21 mouse cellular contexts compared by ENCODE assay signal in the genomic region with DNA sequence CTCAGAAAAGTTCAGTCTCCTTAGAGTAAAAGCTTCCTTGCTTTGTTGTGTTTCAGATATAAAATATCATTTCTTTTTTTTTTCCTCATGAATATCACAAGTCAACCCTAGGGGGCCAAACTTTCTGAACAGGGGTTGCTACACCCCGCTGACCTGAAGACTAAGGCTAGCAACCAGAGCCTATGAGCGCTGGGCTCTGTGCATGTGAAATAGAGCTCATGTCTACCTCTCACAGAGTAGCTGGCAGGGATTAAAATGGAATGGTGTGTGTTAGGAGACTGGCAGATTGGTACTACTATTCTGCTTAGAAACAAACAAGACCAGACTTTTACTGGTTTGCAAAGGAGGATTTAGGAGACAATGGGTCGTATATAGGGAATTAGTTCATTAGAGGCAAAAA.
"Had no signal": no experiment of that assay in that cellular context is flagged by ENCODE, and none has a peak within 500 bp of the region (broad histone marks: within the 10 kb centered on the region; RNA-seq: fewer than 3 reads in every experiment).

No protein-coding gene starts in this region.

- H3K4me3 ChIP-seq: liver, embryonic 13.5 days; liver, embryonic 15.5 days; lung, embryonic 15.5 days; megakaryocyte, embryonic 14.5 days; myocyte; neural tube, embryonic 13.5 days; neural tube, embryonic 15.5 days had no signal

- H3K9ac ChIP-seq: liver, embryonic 13.5 days; liver, embryonic 15.5 days; liver, postnatal 0 days; lung, embryonic 15.5 days; neural tube, embryonic 13.5 days; neural tube, embryonic 15.5 days had no signal

- DNase-seq: liver, embryonic 13.5 days; liver, postnatal 0 days; lung, adult 2 months; lung, postnatal 14 days; lung, postnatal 36 days; retina, postnatal 1 day; right cerebral cortex, adult 18-20 months; right cerebral cortex, postnatal 25 days; right cerebral cortex, postnatal 4 days; spleen, adult 18-20 months; thymus, adult 18-20 months; thymus, postnatal 14 days; thymus, postnatal 36 days had no signal

- H3K4me1 ChIP-seq: liver, embryonic 13.5 days; liver, embryonic 15.5 days; lung, embryonic 15.5 days; neural tube, embryonic 13.5 days; neural tube, embryonic 15.5 days had no signal

- H3K27ac ChIP-seq: liver, embryonic 13.5 days; liver, embryonic 15.5 days; lung, embryonic 15.5 days; macrophage; neural tube, embryonic 13.5 days; neural tube, embryonic 15.5 days had no signal

- H3K4me2 ChIP-seq: liver, embryonic 13.5 days; liver, embryonic 15.5 days; lung, embryonic 15.5 days; neural tube, embryonic 13.5 days; neural tube, embryonic 15.5 days had no signal

- H3K36me3 ChIP-seq: liver, embryonic 13.5 days; liver, embryonic 15.5 days; lung, embryonic 15.5 days; neural tube, embryonic 13.5 days; neural tube, embryonic 15.5 days had no signal

- H3K9me3 ChIP-seq: liver, embryonic 13.5 days; liver, embryonic 15.5 days; lung, embryonic 15.5 days; megakaryocyte, embryonic 14.5 days; neural tube, embryonic 13.5 days; neural tube, embryonic 15.5 days had no signal

- H3K27me3 ChIP-seq: liver, embryonic 13.5 days; liver, embryonic 15.5 days; lung, embryonic 15.5 days; megakaryocyte, embryonic 14.5 days; neural tube, embryonic 13.5 days; neural tube, embryonic 15.5 days had no signal

- ATAC-seq: liver, postnatal 0 days; lung, postnatal 0 days had no signal
